Mouse (Mus musculus): Measurements from ENCODE around the gene Aplnr.

DNA sequence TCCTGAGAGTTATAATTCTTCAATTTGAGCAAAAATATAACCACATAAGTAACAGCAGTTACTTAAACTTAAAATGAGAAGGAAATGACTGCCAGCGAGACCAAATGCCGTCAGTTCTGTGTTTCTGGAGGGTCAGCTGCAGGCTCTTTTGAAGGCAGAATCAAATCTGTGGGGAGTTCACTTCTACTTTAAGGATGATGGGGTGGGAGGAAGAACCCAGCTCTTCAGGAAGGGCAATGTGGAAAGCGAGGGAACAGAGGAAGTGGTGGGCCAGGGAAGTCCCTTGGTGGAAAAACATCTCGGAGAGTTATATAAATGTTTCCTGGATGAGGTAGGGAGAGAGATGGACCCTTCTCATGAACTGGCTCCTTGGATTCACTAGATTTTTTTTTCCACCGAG lies 20.1 kb downstream of the Aplnr start:
- TF ChIP-seq CTCF (IDR thresholded peaks at IDR 0.05; ENCODE audit: borderline replicate concordance, extremely low read depth, insufficient read depth, insufficient read length) (no peak), POLR2A (IDR thresholded peaks at IDR 0.05; ENCODE audit: borderline replicate concordance, extremely low read depth, insufficient read depth, insufficient read length, poor library complexity, severe bottlenecking) (no peak)
